Mouse (Mus musculus) heart, postnatal 10 days (tissue): ENCODE measurements at regions not wholly inside any gene's neighbourhood (a gene's known extent, or its start where the extent isn't known, plus 50 kb on each side); places are given as distances from the start of the nearest gene placed in this dataset.

Experiments
- DNase-seq, 2 experiments: peaks; one replicate each; pipeline ENCODE4 v3.0.0; 2021
- intact Hi-C: fragments of 180-260 bp; cut with DNase I; formaldehyde crosslinking; loops from one replicate; pipeline ENCODE4 v1.15.1; 2025

DNA sequence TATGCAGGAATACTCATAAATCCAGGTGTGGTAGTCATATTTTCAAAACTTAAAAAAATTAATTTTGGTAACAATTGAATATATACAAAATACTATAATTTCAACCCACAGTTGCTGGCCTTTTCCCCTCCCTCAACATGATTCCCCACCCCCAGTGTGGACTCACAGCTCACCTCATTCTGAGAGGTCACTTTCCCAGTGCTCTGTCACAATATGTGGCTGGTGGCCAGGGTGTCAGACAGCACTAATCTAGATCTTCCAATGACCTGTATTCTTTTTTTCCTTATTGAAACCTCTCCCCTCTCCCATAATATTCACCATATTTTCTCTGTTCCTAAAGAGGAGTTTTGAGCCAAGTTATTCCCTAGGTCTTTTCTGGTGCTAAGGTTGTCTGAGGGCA lies 308.0 kb downstream of the 4933412E24Rik start:
- no peak for DNase-seq
- intact Hi-C loops: no loop called here

DNA sequence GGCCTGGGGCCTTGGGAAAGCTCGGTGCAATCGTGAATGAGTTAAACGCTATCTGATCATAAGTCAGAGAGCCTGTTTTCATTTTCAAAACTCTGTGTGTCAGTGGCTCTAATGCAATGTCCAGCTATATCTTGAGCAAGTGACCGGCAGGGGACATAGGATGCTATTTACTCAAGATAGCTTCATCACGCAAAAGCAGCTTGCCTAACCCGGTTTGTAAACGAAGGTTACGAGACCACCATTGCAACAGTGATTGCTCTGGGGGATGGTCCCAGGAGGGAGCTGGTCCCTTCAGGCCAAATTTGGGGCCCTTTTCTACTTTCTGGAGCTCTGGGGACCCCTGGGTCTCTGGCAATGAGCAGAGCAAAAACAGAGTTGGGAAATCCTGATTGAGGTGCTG lies 309.3 kb downstream of the 4933412E24Rik start:
- intact Hi-C loops: no loop called here

More for the DNA sequence above, 309.3 kb downstream of the 4933412E24Rik start:
- no peak for DNase-seq
